Mouse (Mus musculus) brain, embryonic 14.5 days (tissue): ENCODE data around the gene 4932438A13Rik.

Source experiments
- CTCF ChIP-seq: fragments of 200-500 bp; IDR thresholded peaks from 2 replicates; pipeline ENCODE4 v1.5.1; 2012; ENCODE audit warnings: inconsistent platforms, mild to moderate bottlenecking, moderate library complexity, borderline replicate concordance; ENCODE audit not compliant: insufficient read depth, insufficient read length; ENCODE audit errors: extremely low read depth
- POLR2A ChIP-seq: fragments of 200-500 bp; IDR thresholded peaks from 2 replicates; pipeline ENCODE4 v1.6.1; 2012; ENCODE audit warnings: mild to moderate bottlenecking, inconsistent platforms, borderline replicate concordance; ENCODE audit not compliant: poor library complexity, insufficient read depth, insufficient read length, severe bottlenecking; ENCODE audit errors: extremely low read depth

DNA sequence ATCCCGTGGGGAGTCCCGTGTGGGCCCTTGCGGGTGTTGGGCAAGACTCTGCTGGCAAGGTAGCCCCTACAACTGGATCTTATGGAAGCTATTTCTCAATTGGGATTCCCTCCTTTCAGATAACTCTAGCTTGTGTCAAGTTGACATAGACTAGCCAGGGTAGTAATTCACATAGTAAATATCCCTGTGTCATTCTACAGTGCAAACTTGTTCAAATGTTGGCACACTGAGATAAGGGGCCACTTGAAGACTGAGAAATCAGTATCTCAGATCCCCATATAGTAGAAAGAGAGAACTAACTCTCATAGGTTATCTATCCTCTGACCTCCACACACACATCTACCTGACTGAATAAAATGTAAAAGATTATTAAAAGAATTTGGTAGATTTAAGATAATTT, 42.5 kb downstream of the 4932438A13Rik start:
- TF ChIP-seq CTCF = no peak
- no peak for TF ChIP-seq POLR2A
